Mouse (Mus musculus): Measurements from ENCODE around the gene Pdcd11. TPM values are rescaled to one million over a fixed set of nuclear protein-coding genes. Genes with fewer than 3 reads are reported as not detected.

Pdcd11 gene
- polyA plus RNA-seq, 1 experiment from 2014 or later, result 9.2 TPM

DNA sequence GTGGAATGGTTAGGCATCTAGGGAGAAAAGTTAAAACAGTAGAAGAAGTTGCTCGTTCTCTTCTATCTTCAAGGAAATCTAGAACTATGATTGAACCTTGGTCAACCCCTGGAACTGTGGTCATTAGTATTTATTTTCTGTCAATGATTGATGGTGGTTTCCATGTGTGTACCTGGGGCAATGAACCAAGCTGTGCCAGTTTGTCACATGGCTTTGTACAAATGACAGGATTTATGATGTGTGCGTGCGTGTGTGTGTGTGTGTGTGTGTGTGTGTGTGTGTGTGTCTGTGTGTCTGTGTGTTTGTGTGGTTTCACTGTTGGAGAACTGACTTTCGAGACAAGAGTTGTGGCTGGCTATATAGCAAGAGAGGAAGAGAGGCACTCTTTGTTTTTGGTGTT is 37.1 kb upstream of the Pdcd11 start:
- no peaks in the 10 kb centered on the region for H3K9me3 ChIP-seq (ENCODE audit: control insufficient read depth, low read length)
- DNase-seq (ENCODE audit: low spot score) (no peak), ATAC-seq (ENCODE audit: low read depth) (no peak)
- no peak overlapping the region for H3K4me3 ChIP-seq (ENCODE audit: low read depth, low read length)
- no peaks in the 10 kb centered on the region for H3K36me3 ChIP-seq (ENCODE audit: control insufficient read depth, insufficient read depth, low read length)
- H3K9ac ChIP-seq (ENCODE audit: low read depth, low read length), result no peak overlapping the region
- 85% methylated on average over 4 of the region's 4 CpGs for WGBS
- peaks cover 13% of the 10 kb centered on the region for H3K4me1 ChIP-seq (ENCODE audit: control insufficient read depth, insufficient read depth, low read length)
- no peak overlapping the region for H3K4me2 ChIP-seq (ENCODE audit: low read depth, low read length)
- no peaks in the 10 kb centered on the region for H3K27me3 ChIP-seq (replicated peaks; ENCODE audit: control insufficient read depth, insufficient read depth, low read length)
- no peak overlapping the region for H3K27ac ChIP-seq (replicated peaks; ENCODE audit: low read depth, low read length)

DNA sequence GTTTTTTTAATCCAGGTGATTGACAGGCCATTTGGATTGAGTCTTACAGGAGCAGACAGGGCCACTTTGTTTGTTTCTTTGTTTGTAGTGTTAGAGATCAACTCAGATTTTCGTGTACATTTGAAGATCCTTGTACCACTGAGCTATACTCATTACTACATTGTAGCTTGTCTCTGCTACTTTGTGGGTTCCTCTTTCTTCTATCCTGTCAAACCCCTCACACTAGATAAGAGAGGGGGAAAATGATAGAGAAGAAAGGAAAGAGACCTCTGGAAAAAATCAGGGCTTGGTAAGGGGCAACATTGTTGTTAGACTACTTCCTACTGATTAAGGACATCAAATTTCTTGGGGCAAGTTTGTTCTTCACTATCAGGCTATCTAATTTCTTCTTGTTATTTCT is 32.9 kb upstream of the Pdcd11 start:
- Histone ChIP-seq H3K4me2 (ENCODE audit: low read depth, low read length) (no peak overlapping the region), H3K9ac (ENCODE audit: low read depth, low read length) (no peak overlapping the region), H3K9me3 (ENCODE audit: control insufficient read depth, low read length) (no peaks in the 10 kb centered on the region), H3K4me1 (ENCODE audit: control insufficient read depth, insufficient read depth, low read length) (no peaks in the 10 kb centered on the region), H3K27ac (replicated peaks; ENCODE audit: low read depth, low read length) (no peak overlapping the region), H3K4me3 (ENCODE audit: low read depth, low read length) (no peak overlapping the region), H3K36me3 (ENCODE audit: control insufficient read depth, insufficient read depth, low read length) (no peaks in the 10 kb centered on the region), H3K27me3 (replicated peaks; ENCODE audit: control insufficient read depth, insufficient read depth, low read length) (no peaks in the 10 kb centered on the region)
- DNase-seq (ENCODE audit: low spot score) (no peak), ATAC-seq (ENCODE audit: low read depth) (no peak)
- WGBS, result 67% methylated on average over 1 of the region's 1 CpGs

DNA sequence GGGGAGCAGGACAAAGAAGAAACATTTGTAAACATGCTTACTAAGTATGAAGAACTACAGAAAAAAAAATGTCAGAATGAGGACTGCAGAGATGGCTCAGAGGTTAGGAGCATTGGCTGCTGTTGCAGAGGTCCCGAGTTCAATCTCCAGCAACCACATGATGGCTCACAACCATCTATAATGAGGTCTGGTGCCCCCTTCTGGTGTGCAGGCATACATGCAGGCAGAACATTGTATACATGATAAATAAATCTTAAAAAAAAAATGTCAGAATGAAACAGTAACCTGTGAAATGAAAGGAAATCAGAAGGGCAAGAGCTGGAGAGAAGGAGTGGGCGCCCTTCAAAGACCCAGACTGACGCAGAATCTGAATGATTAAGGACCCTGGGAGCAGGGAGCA is 24.7 kb upstream of the Pdcd11 start:
- Histone ChIP-seq H3K4me1 (ENCODE audit: control insufficient read depth, insufficient read depth, low read length) (no peaks in the 10 kb centered on the region), H3K4me3 (ENCODE audit: low read depth, low read length) (no peak overlapping the region), H3K27me3 (replicated peaks; ENCODE audit: control insufficient read depth, insufficient read depth, low read length) (no peaks in the 10 kb centered on the region), H3K4me2 (ENCODE audit: low read depth, low read length) (no peak overlapping the region), H3K36me3 (ENCODE audit: control insufficient read depth, insufficient read depth, low read length) (peaks cover 4% of the 10 kb centered on the region), H3K9me3 (ENCODE audit: control insufficient read depth, low read length) (no peaks in the 10 kb centered on the region), H3K27ac (replicated peaks; ENCODE audit: low read depth, low read length) (no peak overlapping the region), H3K9ac (ENCODE audit: low read depth, low read length) (no peak overlapping the region)
- DNase-seq (ENCODE audit: low spot score), result no peak
- 97% methylated on average over 3 of the region's 3 CpGs for WGBS
- ATAC-seq (ENCODE audit: low read depth), result no peak

DNA sequence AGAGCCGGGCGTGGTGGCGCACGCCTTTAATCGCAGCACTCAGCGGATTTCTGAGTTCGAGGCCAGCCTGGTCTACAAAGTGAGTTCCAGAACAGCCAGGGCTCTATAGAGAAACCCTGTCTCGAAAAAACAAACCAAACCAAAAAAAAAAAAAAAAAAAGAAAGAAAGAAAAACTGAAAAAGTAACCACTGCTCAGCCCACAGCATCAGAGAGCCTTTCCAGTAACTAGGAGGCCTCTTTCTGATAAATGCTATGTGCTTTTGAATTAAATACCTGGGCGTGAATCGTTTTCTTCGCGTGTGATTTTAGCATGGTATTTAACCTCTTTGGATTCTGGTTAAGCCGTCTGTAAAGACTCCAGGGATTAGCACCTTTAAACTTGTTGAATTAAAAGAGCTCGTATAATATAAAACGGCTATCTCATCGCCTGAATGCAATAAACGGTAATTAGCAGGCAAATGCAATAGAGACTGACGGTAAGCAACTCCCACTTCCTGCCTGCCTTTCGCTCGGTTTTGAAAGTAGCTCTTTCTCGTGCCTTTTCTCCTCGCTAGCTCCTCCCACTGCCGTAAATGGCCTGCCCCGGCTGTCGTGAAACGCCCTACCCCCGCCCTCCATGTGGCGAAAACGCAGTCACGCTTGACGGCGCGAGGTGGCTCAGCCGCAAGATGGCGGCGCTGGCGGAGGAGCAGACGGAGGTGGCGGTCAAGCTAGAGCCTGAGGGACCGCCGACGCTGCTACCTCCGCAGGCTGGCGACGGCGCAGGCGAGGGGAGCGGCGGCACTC is 23.3 kb upstream of the Pdcd11 start, which contains the start of gene Taf5:
Gene Taf5, plus strand, starts transcription at position 651 of the 787 bp plus-strand sequence.
- Histone ChIP-seq H3K4me2 (ENCODE audit: low read depth, low read length) (peak within 1 kb of the TSS; percentile 62), H3K4me1 (ENCODE audit: control insufficient read depth, insufficient read depth, low read length) (no peaks in the 10 kb centered on the region), H3K27ac (replicated peaks; ENCODE audit: low read depth, low read length) (peak within 1 kb of the TSS; percentile 88), H3K27me3 (replicated peaks; ENCODE audit: control insufficient read depth, insufficient read depth, low read length) (no peaks in the 10 kb centered on the region), H3K9me3 (ENCODE audit: control insufficient read depth, low read length) (no peaks in the 10 kb centered on the region), H3K36me3 (ENCODE audit: control insufficient read depth, insufficient read depth, low read length) (peaks cover 18% of the 10 kb centered on the region), H3K4me3 (ENCODE audit: low read depth, low read length) (peak within 1 kb of the TSS; percentile 99), H3K9ac (ENCODE audit: low read depth, low read length) (peak within 1 kb of the TSS; percentile 91)
- 12% methylated on average over 44 of the region's 49 CpGs for WGBS
- DNase-seq (ENCODE audit: low spot score), result peak; percentile 98
- ATAC-seq (ENCODE audit: low read depth), result peak; percentile 83

DNA sequence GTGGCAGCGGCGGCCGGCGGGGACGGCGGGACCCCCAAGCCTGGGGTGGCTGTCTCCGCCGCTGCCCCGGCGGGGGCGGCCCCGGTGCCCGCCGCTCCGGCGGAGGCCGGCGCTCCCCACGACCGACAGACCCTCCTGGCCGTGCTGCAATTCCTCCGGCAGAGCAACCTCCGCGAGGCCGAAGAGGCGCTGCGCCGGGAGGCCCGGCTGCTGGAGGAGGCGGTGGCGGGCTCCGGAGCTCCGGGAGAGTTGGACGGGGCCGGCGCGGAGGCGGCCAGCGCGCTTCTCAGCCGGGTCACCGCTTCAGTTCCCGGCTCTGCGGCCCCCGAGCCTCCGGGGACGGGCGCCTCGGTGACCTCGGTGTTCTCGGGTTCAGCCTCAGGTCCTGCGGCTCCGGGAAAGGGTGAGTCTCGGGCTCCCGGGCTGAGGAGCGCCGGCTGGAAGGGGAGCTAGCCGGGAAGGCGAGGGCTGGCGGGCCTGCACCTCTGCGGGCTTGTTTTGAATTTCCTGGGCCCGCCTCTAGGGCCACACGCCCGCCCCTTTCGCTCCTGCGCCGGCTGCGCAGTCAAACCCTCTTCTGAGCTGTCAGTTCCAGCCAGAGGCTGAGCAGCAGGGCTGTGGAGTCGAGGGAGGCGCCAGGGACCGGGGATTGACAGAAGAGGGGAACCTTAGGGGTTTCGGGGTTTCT is 22.5 kb upstream of the Pdcd11 start:
- Histone ChIP-seq H3K9me3 (ENCODE audit: control insufficient read depth, low read length) (no peaks in the 10 kb centered on the region), H3K4me3 (ENCODE audit: low read depth, low read length) (peak overlapping the region; percentile 99), H3K36me3 (ENCODE audit: control insufficient read depth, insufficient read depth, low read length) (peaks cover 25% of the 10 kb centered on the region), H3K27me3 (replicated peaks; ENCODE audit: control insufficient read depth, insufficient read depth, low read length) (no peaks in the 10 kb centered on the region), H3K4me2 (ENCODE audit: low read depth, low read length) (peak overlapping the region; percentile 62), H3K27ac (replicated peaks; ENCODE audit: low read depth, low read length) (peak overlapping the region; percentile 88), H3K4me1 (ENCODE audit: control insufficient read depth, insufficient read depth, low read length) (no peaks in the 10 kb centered on the region), H3K9ac (ENCODE audit: low read depth, low read length) (peak overlapping the region; percentile 91)
- ATAC-seq (ENCODE audit: low read depth), result peak; percentile 95
- DNase-seq (ENCODE audit: low spot score), result peak; percentile 95
- WGBS, result 0% methylated on average over 25 of the region's 72 CpGs

DNA sequence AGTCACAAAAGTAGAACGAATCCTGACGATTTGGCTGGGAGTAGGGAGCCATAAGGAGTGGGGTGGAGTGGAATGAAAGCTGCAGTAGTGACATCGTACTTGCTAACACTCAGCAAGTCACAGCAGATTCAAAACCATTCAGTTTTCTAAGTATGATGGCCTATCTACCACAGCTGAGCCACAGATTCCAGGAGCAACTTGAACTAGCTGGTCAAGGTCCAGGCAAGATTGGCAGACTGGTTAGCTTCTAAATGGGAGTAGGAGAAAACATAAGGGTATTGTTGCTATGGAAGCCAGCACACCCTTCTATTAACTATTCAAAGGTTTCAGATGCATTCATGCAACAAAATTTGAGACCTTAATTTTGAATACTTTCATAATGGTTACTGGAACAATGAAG is 2.3 kb upstream of the Pdcd11 start:
- ATAC-seq (ENCODE audit: low read depth), result no peak
- Histone ChIP-seq H3K4me3 (ENCODE audit: low read depth, low read length) (no peak overlapping the region), H3K4me1 (ENCODE audit: control insufficient read depth, insufficient read depth, low read length) (peaks cover 12% of the 10 kb centered on the region), H3K27me3 (replicated peaks; ENCODE audit: control insufficient read depth, insufficient read depth, low read length) (no peaks in the 10 kb centered on the region), H3K36me3 (ENCODE audit: control insufficient read depth, insufficient read depth, low read length) (peaks cover 43% of the 10 kb centered on the region), H3K9ac (ENCODE audit: low read depth, low read length) (no peak overlapping the region), H3K9me3 (ENCODE audit: control insufficient read depth, low read length) (no peaks in the 10 kb centered on the region), H3K4me2 (ENCODE audit: low read depth, low read length) (0 out of 2 replicates have a peak overlapping the region, but pooled peaks have one; percentile 3), H3K27ac (replicated peaks; ENCODE audit: low read depth, low read length) (no peak overlapping the region)
- WGBS, result 83% methylated on average over 3 of the region's 3 CpGs
- no peak for DNase-seq (ENCODE audit: low spot score)

DNA sequence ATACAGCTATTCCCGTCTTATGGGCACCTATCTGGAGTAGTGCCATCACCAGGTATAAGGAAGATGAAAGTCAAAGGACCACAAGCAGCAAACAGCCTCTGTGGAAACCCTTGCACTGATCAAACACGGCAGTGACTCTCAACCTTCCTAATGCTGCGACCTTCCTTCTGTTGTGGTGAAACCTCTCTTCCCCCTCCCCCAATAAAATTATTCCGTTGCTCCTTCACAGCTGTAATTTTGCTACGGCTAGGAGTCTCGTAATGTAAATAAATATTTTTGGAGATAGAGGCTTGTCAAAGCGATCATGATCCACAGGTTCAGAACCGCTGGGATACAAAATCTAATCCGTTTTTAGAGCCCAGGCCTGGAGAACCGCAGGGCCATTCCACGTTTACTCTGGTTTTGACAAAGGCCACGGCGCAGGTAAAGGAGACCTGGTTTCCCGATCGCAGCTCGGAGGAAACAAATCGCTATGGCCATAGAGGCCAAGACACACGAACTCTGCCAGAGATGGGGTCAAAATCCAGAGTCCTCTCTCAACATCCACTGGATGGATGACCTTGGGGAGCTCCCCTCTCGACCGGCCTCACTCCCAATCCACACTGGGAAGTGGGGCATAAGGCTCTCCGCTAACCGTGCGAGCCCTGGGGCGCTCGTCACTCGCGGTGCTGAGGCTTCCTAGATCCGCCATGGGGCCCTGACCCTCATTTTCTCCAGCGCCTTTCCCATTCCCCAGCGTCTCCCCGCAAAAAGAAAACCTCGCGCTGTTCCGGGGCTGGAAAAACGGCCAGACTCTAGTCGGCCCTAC is 646 bp upstream of the Pdcd11 start:
- Histone ChIP-seq H3K9me3 (ENCODE audit: control insufficient read depth, low read length) (no peaks in the 10 kb centered on the region), H3K4me2 (ENCODE audit: low read depth, low read length) (peak overlapping the region; percentile 93), H3K9ac (ENCODE audit: low read depth, low read length) (peak overlapping the region; percentile 98), H3K4me1 (ENCODE audit: control insufficient read depth, insufficient read depth, low read length) (peaks cover 12% of the 10 kb centered on the region), H3K4me3 (ENCODE audit: low read depth, low read length) (peak overlapping the region; percentile 90), H3K27ac (replicated peaks; ENCODE audit: low read depth, low read length) (peak overlapping the region; percentile 88), H3K27me3 (replicated peaks; ENCODE audit: control insufficient read depth, insufficient read depth, low read length) (no peaks in the 10 kb centered on the region), H3K36me3 (ENCODE audit: control insufficient read depth, insufficient read depth, low read length) (peaks cover 40% of the 10 kb centered on the region)
- DNase-seq (ENCODE audit: low spot score) (no peak), ATAC-seq (ENCODE audit: low read depth) (peak; percentile 71)
- WGBS, result 2% methylated on average over 35 of the region's 36 CpGs

DNA sequence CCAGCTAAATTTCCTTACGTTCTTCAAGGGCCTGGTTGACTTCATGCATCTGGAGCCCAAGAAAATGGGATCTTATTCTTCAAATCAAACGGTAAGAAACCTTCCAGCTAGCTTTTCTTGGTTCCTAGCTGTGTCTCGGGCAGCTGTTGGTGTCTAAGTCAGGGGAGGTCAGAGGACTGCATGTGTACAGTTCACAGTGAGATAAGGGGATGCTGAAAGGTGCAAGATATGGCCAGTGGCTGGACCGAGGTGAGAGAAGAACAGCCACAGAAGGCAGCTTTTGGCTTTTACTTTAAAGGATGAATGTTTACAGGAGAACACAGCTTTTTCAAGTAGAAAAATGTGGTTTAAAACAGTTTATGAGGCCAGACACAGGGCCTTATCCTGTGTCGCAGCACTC is 10.5 kb downstream of the Pdcd11 start:
- H3K4me3 ChIP-seq (ENCODE audit: low read depth, low read length), result no peak overlapping the region
- no peak for DNase-seq (ENCODE audit: low spot score)
- H3K9me3 ChIP-seq (ENCODE audit: control insufficient read depth, low read length), result no peaks in the 10 kb centered on the region
- H3K9ac ChIP-seq (ENCODE audit: low read depth, low read length), result no peak overlapping the region
- WGBS, result 95% methylated on average over 5 of the region's 5 CpGs
- peaks cover 97% of the 10 kb centered on the region for H3K36me3 ChIP-seq (ENCODE audit: control insufficient read depth, insufficient read depth, low read length)
- H3K4me2 ChIP-seq (ENCODE audit: low read depth, low read length), result no peak overlapping the region
- no peak overlapping the region for H3K27ac ChIP-seq (replicated peaks; ENCODE audit: low read depth, low read length)
- H3K27me3 ChIP-seq (replicated peaks; ENCODE audit: control insufficient read depth, insufficient read depth, low read length), result no peaks in the 10 kb centered on the region
- ATAC-seq (ENCODE audit: low read depth), result no peak
- H3K4me1 ChIP-seq (ENCODE audit: control insufficient read depth, insufficient read depth, low read length), result no peaks in the 10 kb centered on the region
